Mouse (Mus musculus) forebrain, embryonic 11.5 days (tissue): ENCODE data around the gene Tpte. TPM values are rescaled to one million over a fixed set of nuclear protein-coding genes. Genes with fewer than 3 reads are reported as not detected.
"Not testable (repeated sequence)": the region's sequence is repeated elsewhere in the genome, so short reads cannot be mapped to it uniquely, and the experiment has no call there.

ENCODE experiments used
- ATAC-seq: fragments of 200-750 bp; cut with Nextera tagmentation; replicated peaks from 2 replicates; pipeline ENCODE4 v1.8.0; 2017; ENCODE audit warnings: moderate TSS enrichment; ENCODE audit not compliant: low FRiP score
- DNase-seq: peaks from one replicate; pipeline ENCODE4 v3.0.0-alpha.2; 2017; ENCODE audit warnings: low spot score
- H3K27ac ChIP-seq: fragments of 300-500 bp; sonication (generic); 2 replicates; pipeline ENCODE4 v1.5.1; 2014; ENCODE audit warnings: low read depth, low read length
- H3K27me3 ChIP-seq: fragments of 300-500 bp; sonication (generic); 2 replicates; pipeline ENCODE4 v1.6.1; 2014; ENCODE audit warnings: mild to moderate bottlenecking, low read length, mixed read lengths; ENCODE audit not compliant: control insufficient read depth, insufficient read depth
- H3K36me3 ChIP-seq: fragments of 300-500 bp; sonication (generic); 2 replicates; pipeline ENCODE4 v1.6.1; 2014; ENCODE audit warnings: mild to moderate bottlenecking, low read length, moderate library complexity, mixed read lengths; ENCODE audit not compliant: control insufficient read depth, insufficient read depth
- H3K4me1 ChIP-seq: fragments of 300-500 bp; sonication (generic); replicated peaks from 2 replicates; pipeline ENCODE4 v1.6.1; 2014; ENCODE audit warnings: low read length, mixed read lengths; ENCODE audit not compliant: control insufficient read depth, insufficient read depth
- H3K4me2 ChIP-seq: fragments of 300-500 bp; sonication (generic); 2 replicates; pipeline ENCODE4 v1.6.1; 2014; ENCODE audit warnings: low read depth, mild to moderate bottlenecking, low read length, moderate library complexity, mixed read lengths; ENCODE audit not compliant: severe bottlenecking
- H3K4me3 ChIP-seq: fragments of 300-500 bp; sonication (generic); 2 replicates; pipeline ENCODE4 v1.5.1; 2014; ENCODE audit warnings: low read depth, low read length
- H3K9ac ChIP-seq: fragments of 300-500 bp; sonication (generic); 2 replicates; pipeline ENCODE4 v1.6.1; 2014; ENCODE audit warnings: low read length
- H3K9me3 ChIP-seq: fragments of 300-500 bp; sonication (generic); 2 replicates; pipeline ENCODE4 v1.6.1; 2016; ENCODE audit warnings: low read length, mixed read lengths; ENCODE audit not compliant: control insufficient read depth
- WGBS: fragments of 180-500 bp; shearing (Covaris S2); extraction: QIAGEN DNeasy Blood & Tissue Kit; methylation state at CpG from one replicate; pipeline ENCODE4 v1.1.7; 2014; 5-methylcytosine and 5-hydroxymethylcytosine counted together
- polyA plus RNA-seq: library from polyadenylated mRNA; unstranded; fragments of >200 nt; fragmentation: Nextera tagmentation; extraction: Ambion mirVana; gene quantifications from 2 replicates; pipeline ENCODE4 v1.2.1, GENCODE M21; 2014

The Tpte gene
- polyA plus RNA-seq, 1 experiment from 2014 or later: not detected

DNA sequence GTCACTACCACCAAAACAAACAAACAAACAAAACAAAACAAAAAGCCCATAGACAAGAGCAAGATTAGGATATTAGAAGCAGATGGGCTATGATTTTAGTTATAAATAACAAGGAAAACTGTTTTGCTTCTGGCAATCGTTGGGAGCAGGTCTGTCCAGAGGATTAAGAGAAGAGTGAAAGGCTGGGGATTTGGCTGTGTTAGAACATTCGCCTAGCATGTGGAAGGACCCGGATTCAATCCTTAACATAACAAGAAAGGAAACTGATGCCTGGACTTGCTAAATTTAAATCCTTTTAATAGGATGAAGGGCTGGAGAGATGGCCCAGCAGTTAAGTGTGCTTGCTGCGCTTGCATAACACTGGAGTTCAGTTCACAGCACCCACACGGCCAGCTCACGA lies 18.9 kb upstream of the Tpte start:
- ATAC-seq: no peak
- Histone ChIP-seq H3K4me2 (no peak overlapping the region), H3K36me3 (no peaks in the 10 kb centered on the region), H3K9ac (no peak overlapping the region), H3K4me3 (no peak overlapping the region), H3K4me1 (no peaks in the 10 kb centered on the region), H3K27me3 (no peaks in the 10 kb centered on the region), H3K9me3 (no peaks in the 10 kb centered on the region), H3K27ac (no peak overlapping the region)
- DNase-seq: no peak
- WGBS: 79% methylated on average over 6 of the region's 6 CpGs

DNA sequence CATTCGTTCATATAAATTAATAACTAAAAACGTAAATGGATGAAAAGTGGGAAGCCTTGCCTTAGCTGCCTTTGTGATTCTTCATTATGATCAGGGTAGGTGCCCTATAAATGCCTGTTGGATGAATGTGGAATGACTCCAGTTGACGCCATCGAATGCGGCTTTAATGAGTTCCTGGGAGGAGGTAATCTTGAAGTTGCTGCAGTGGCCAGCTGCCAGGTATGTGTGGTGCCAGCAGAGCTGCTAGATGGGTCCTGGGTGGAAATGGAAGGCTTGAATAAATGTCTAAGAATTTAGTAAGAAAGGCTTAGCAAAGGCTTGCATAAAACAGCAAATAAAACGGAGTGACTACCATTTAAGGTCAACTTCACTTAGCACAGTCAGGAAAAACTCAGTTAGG lies 18.5 kb upstream of the Tpte start:
- H3K36me3 ChIP-seq: no peaks in the 10 kb centered on the region
- H3K27ac ChIP-seq: no peak overlapping the region
- no peak overlapping the region for H3K9ac ChIP-seq
- WGBS: 88% methylated on average over 6 of the region's 6 CpGs
- H3K9me3 ChIP-seq: no peaks in the 10 kb centered on the region
- no peaks in the 10 kb centered on the region for H3K4me1 ChIP-seq
- H3K27me3 ChIP-seq: no peaks in the 10 kb centered on the region
- no peak overlapping the region for H3K4me3 ChIP-seq
- no peak overlapping the region for H3K4me2 ChIP-seq
- no peak for DNase-seq
- ATAC-seq: no peak

DNA sequence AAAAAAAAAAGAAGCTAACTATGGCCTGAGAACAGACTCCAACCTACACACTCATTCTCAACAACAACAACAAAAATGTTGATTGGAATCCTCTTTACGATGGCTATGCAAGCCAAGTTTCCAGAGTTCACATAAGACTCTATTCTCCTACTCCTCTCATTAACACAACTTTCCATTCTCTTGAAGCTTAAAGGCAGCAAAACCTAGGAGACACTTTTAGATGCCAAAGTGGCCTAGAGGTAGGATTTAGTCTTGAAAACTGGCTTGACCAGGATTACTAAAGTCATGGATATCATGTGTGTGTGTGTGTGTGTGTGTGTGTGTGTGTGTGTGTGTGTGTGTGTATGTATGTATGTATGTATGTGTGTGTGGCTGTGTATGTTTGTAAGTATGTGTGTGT lies 18.0 kb upstream of the Tpte start:
- H3K27ac ChIP-seq: no peak overlapping the region
- H3K36me3 ChIP-seq: no peaks in the 10 kb centered on the region
- ATAC-seq (no peak), DNase-seq (no peak)
- H3K4me1 ChIP-seq: no peaks in the 10 kb centered on the region
- H3K27me3 ChIP-seq: no peaks in the 10 kb centered on the region
- no peak overlapping the region for H3K4me2 ChIP-seq
- H3K9me3 ChIP-seq: no peaks in the 10 kb centered on the region
- 97% methylated on average over 1 of the region's 1 CpGs for WGBS
- H3K4me3 ChIP-seq: no peak overlapping the region
- no peak overlapping the region for H3K9ac ChIP-seq

DNA sequence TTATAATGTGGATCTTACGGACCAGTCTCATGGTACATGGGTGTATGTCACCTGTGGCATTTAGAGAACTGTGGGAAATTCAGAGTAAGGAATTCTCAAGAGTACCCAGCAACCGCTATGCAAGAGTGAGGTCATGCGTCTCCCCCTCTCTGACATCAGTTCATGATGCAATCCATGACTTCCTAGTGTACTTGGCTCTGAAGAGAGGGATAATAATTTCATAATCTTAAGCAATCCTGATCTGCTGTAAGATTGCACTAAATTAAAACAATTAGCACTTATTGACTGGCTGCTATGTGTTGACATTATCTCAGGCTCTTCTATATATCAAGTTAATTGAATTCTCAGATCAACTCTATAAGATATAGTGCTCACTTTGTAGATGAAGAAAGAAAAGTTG lies 16.4 kb upstream of the Tpte start:
- Histone ChIP-seq H3K4me1 (no peaks in the 10 kb centered on the region), H3K27ac (no peak overlapping the region), H3K9me3 (no peaks in the 10 kb centered on the region), H3K4me2 (no peak overlapping the region), H3K36me3 (no peaks in the 10 kb centered on the region), H3K27me3 (no peaks in the 10 kb centered on the region), H3K9ac (no peak overlapping the region), H3K4me3 (no peak overlapping the region)
- ATAC-seq: no peak
- WGBS: 92% methylated on average over 3 of the region's 3 CpGs
- no peak for DNase-seq

DNA sequence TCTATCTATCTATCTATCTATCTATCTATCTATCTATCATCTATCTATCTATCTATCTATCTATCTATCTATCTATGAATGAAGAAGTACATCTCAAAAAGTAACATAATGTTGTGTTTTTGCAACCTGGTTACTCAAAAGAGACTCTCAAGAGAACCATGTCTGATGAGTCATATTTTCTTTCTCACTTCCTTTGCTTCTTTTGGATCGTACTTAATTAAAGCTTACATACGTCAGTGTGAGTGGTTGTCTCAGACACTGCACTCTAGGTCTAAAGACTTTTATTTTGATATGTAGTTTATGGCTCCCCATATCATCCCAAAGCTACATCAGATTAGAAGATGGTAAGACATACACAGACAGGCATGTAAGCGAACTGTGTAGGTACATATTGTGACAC lies 10.1 kb upstream of the Tpte start:
- Histone ChIP-seq H3K4me2 (no peak overlapping the region), H3K27ac (no peak overlapping the region), H3K4me1 (no peaks in the 10 kb centered on the region), H3K9me3 (no peaks in the 10 kb centered on the region), H3K9ac (no peak overlapping the region), H3K36me3 (no peaks in the 10 kb centered on the region), H3K4me3 (no peak overlapping the region), H3K27me3 (no peaks in the 10 kb centered on the region)
- DNase-seq (no peak), ATAC-seq (no peak)
- 87% methylated on average over 3 of the region's 3 CpGs for WGBS

DNA sequence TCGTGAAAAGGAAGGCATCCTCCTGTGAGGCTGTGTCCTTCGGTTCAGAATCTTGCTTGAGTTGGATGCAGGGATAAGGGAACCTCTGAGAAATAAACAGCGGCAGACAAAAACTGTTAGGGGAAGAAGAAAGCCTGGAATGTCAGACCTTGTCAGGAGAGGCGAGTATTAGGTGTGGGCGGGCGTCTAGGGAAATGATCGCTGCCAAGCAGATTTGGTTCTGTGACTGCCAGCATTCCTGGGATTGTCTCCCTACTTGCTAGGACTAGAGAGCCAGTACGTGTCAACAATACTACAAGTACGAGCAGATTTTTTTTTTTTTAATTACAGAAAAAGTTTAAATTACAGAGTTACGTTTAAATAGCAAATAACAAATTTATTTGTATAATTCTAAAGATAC lies 8.6 kb upstream of the Tpte start:
- no peak overlapping the region for H3K4me2 ChIP-seq
- H3K4me3 ChIP-seq: no peak overlapping the region
- H3K9me3 ChIP-seq: no peaks in the 10 kb centered on the region
- H3K4me1 ChIP-seq: no peaks in the 10 kb centered on the region
- DNase-seq (no peak), ATAC-seq (no peak)
- H3K9ac ChIP-seq: no peak overlapping the region
- WGBS: 77% methylated on average over 10 of the region's 10 CpGs
- no peaks in the 10 kb centered on the region for H3K36me3 ChIP-seq
- H3K27me3 ChIP-seq: no peaks in the 10 kb centered on the region
- no peak overlapping the region for H3K27ac ChIP-seq

DNA sequence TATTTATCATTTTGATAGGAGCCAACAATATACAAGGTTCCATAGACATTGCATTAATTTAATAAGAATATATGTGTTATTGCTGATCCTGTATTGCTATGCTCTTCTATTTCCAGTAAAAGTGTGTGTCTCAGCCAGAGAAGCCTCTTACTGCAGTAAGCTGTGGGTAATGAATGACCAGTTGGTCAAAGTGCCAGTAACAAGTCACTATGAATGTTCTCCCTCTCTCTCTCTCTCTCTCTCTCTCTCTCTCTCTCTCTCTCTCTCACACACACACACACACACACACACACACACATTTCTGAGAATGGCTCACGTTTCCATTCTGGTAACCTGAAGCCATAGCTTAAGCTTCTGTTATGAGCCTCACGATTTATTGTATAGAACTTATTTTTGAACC lies 19.1 kb downstream of the Tpte start:
- Histone ChIP-seq H3K36me3 (no peaks in the 10 kb centered on the region), H3K4me3 (no peak overlapping the region), H3K4me2 (no peak overlapping the region), H3K27ac (no peak overlapping the region), H3K9ac (no peak overlapping the region), H3K9me3 (no peaks in the 10 kb centered on the region), H3K4me1 (0 out of 2 replicates have a peak, but pooled peaks cover 3% of the 10 kb centered on the region), H3K27me3 (no peaks in the 10 kb centered on the region)
- DNase-seq: no peak
- 63% methylated on average over 2 of the region's 2 CpGs for WGBS
- ATAC-seq: no peak

DNA sequence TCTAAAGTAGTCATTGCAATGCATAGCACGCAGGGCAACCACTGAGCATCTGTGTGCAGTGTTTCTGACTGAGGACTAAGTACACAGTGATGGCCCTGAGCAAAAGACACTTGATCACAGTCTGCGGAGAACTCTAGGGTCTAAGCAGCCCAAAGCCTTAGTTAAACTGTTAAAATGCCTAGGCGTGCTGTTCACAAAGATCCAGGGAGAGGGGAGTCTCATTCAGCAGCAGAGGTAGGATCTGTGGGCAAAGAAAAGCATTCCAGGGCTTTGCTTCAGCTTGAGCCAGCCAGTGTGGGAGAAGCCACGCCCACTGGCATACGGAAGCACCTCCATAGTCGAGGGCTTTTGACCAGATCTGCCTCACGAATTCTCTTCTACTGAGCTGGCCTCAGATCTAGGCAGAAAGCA lies 19.7 kb downstream of the Tpte start:
- ATAC-seq (peak; percentile 85), DNase-seq (peak; percentile 66)
- H3K27me3 ChIP-seq: no peaks in the 10 kb centered on the region
- H3K4me3 ChIP-seq: no peak overlapping the region
- H3K27ac ChIP-seq: no peak overlapping the region
- no peaks in the 10 kb centered on the region for H3K9me3 ChIP-seq
- peak overlapping the region; percentile 27 for H3K9ac ChIP-seq
- no peaks in the 10 kb centered on the region for H3K36me3 ChIP-seq
- peak overlapping the region; percentile 41; the same call in 1 of the 2 replicates for H3K4me2 ChIP-seq
- H3K4me1 ChIP-seq: 0 out of 2 replicates have a peak, but pooled peaks cover 3% of the 10 kb centered on the region
- WGBS: 12% methylated on average over 7 of the region's 7 CpGs

DNA sequence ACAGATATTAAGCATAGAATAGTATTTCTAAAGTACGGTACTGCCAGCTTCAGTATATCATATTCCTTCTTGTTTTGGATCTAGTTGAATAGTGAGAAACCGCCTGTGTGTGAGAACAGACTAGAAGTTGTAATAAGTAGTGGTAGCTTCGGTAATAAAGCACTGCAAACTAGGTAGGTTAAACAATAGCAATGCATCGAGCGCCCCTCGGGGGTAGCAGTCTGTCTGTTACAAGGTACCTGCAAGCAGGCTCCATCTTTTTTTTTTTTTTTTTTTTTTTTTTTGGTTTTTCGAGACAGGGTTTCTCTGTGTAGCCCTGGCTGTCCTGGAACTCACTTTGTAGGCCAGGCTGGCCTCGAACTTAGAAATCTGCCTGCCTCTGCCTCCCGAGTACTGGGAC lies 20.8 kb downstream of the Tpte start:
- 91% methylated on average over 8 of the region's 9 CpGs for WGBS
- not testable (repeated sequence) for ATAC-seq

More for the DNA sequence above, 20.8 kb downstream of the Tpte start:
- not testable (repeated sequence) for DNase-seq, H3K4me3 ChIP-seq, H3K36me3 ChIP-seq, H3K27ac ChIP-seq, H3K9ac ChIP-seq, H3K4me1 ChIP-seq, H3K4me2 ChIP-seq, H3K27me3 ChIP-seq, H3K9me3 ChIP-seq
